Mouse (Mus musculus) layer of hippocampus, postnatal 25 days (tissue): Measurements from ENCODE around the gene Apol9a. TPM values are rescaled to one million over a fixed set of nuclear protein-coding genes. Genes with fewer than 3 reads are reported as not detected.

Source experiments
- DNase-seq, 2 experiments: peaks; one replicate each; pipeline ENCODE4 v3.0.0; 2022; ENCODE audit warnings: mixed read lengths in 2 of 2, low spot score in 1 of 2; ENCODE audit errors: extremely low spot score in 1 of 2
- total RNA-seq, 2 experiments: library from RNA; stranded (reverse); gene quantifications; 2 replicates each; pipeline ENCODE4 v1.2.3; 2021

The Apol9a gene
- total RNA-seq, 2 experiments from 2014 or later, result not detected

DNA sequence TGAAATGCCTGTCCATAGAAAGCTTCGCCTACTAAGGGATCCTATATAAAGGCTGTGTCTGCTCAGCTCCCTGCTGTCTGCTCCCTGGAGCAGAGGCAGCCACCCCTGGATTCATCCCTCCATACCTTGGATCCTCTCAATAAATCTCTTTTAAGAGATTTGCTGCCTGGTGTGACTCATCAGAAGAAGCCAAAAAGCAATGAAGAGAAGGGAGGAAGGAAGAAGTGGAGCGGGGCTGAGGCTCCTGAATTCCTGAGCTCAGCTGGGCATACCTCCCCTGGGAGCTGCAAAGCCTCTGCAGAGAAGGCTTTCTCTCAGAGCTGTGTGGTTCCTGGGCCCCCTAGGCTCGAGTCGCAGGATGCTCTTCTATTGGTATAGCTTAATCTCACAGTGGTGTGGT, 31.0 kb downstream of the Apol9a start:
- DNase-seq, result no peak

GRCm38 (mm10) chr15:77377419-77377818, 33.5 kb downstream of the Apol9a start:
- DNase-seq, result no peak

- no peak for DNase-seq
Observed at GRCm38 (mm10) chr15:77376920-77377319, 34.0 kb downstream of the Apol9a start.

DNA sequence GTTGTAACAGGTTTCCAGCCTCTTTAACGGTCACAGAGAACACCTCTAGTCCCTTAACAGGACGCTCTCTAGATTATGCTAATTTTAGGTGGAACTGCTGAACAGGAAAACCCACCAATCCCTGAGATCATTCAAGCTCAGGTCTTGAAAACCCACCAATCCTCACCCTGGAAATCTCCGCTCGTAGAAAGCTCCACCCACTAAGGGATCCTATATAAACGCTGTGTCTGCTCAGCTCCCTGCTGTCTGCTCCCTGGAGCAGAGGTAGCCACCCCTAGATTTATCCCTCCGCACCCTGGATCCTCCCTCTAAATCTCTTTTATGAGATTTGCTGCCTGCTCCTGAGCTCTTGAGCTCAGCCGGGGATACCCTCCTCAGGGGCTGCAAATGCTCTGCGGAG, 40.3 kb downstream of the Apol9a start:
- no peak for DNase-seq

DNA sequence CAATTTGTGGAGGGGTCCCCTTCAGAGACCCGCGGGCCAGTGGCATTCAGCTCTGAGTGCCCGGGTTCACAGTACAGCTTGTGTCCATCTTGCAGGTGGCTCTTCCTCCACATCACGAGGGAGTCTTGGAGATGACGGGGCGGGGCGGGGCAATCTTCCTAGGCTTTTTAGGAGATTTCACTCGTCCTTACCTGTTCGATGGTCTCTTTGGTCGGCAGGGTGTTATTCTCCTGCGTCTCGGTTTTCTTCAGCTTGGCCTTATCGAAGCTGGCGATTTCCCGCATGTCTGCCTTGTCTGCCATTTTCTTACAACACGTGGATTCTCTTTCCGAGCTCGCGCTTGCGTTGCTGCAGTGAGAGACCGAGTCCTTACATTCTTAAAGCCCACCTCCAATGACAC, 41.0 kb downstream of the Apol9a start:
- no peak for DNase-seq

DNA sequence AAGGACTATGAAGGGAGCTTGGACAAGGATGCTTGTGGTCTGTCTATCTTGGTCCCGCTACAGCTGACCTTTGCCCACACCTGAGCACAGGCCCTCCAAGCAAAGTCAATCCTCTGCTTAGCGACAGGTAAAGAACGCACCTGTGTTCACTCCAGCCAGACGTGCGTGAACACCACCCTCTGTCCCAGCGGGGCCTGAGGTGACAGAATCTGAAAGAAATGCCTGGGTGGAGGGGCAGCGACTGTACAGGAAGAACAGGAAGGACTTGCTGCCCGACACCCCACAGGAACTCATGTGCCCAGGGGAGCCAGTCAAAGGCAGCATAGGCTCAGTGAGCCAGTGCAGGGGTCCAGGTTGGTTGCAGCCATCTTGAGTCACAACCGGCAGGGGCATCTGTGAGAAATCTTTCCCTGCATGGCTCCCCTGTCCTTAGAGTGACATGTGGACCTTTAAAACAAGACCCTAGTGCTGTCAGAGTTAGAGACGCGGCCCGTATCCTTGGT, 42.1 kb downstream of the Apol9a start:
- DNase-seq, result no peak

DNA sequence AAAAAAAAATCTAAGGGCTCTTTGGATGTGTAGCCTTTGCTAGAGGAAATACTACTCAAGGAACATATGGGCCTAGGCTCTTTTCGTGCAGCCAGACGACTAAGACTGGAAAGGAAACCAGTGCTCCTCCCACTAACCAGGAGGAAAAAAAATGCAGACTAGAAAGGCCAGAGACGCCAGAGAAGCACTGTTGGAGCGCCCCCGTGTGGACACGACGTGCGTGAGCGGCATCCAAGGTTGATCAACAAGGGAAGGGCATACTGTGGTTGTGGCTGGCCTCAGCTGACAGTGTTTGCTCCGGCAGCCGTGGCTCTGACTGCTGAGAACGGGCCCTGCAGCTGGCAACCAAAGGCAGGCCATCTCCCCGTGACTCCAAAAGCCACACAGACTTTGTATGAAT, 42.8 kb downstream of the Apol9a start:
- peak; percentile 90 to 99 for DNase-seq

DNA sequence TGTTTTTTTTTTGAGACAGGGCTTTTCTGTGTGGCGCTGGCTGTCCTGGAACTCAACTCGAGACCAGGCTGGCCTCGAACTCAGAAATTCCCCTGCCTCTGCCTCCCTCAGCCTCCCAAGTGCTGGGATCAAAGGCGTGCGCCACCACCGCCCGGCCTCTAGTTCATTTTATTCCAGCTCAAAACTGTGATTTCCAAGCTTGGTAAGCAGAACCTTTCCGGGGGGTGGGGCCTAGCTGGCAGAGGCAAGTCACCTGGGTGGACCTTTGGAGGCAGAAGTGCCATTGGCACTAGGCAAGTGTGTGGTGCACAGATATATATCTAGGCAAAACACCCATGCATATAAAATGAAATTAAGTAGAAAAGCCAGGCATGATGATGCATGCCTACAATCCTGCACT, 43.4 kb downstream of the Apol9a start:
- DNase-seq, result no peak

DNA sequence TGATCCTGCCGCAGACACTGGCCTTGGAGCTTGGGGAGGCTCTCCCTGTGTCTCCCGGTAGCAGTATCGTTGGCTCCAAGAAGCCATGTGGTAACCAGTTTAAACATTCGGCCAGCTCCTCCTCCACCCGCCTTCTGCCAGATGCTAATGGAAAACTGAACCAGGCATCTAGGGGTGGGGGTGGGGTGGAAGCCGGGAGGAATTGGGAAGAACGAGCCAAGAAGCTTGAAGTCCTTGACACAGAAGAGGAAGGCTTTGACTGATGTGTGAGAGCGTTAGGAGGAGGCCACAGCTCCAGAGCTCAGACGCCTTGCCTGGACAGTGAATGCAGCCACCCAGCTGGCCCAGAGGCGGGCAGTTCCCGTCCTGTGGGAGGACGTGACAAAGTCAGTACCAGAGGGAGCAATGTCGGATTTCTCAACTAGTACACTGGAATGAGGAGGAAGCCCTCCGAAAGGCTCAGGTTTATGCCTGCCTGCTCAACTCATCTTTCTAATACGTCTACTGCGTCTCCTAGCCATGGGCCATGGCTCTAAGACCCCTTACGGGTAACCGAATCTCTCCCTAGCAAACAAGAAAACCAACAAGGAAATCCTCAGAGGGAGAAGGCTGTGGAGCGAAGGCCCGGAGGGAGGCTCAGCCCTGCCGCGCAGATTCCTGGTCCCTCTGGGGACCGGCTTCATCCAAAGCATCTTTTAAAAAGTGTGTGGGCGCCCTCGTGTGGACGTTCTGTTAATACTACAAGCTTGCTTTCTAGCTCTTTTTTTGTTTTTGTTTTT, 44.0 kb downstream of the Apol9a start:
- DNase-seq, result peak; percentile 73 to 92

GRCm38 (mm10) chr15:77365700-77366570, 45.0 kb downstream of the Apol9a start:
- DNase-seq, result no peak

- DNase-seq, result no peak
Observed at GRCm38 (mm10) chr15:77364026-77364425, 46.9 kb downstream of the Apol9a start.

- no peak for DNase-seq
Observed at GRCm38 (mm10) chr15:77363578-77363977, 47.4 kb downstream of the Apol9a start.

GRCm38 (mm10) chr15:77362952-77363351, 48.0 kb downstream of the Apol9a start:
- no peak for DNase-seq

DNA sequence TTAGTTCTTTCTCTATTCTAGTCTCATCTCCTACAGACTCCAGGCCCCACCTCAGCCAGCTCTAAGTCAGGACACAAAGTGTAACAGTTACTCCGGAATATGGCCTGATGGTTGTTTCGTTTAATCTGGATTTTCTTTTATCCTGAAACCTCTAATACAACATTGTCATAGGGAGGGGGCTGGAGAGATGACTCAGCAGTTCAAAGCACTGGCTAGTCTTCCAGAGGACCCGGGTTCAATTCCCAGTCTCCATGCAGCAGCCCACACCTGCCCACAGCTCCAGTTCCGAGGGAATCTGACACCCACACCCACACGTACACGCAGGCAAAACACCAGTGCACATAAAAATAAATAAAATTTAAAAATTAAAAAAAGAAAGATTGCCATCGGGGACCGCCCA, 51.0 kb downstream of the Apol9a start:
- DNase-seq, result no peak

GRCm38 (mm10) chr15:77359486-77359885, 51.4 kb downstream of the Apol9a start:
- no peak for DNase-seq

DNA sequence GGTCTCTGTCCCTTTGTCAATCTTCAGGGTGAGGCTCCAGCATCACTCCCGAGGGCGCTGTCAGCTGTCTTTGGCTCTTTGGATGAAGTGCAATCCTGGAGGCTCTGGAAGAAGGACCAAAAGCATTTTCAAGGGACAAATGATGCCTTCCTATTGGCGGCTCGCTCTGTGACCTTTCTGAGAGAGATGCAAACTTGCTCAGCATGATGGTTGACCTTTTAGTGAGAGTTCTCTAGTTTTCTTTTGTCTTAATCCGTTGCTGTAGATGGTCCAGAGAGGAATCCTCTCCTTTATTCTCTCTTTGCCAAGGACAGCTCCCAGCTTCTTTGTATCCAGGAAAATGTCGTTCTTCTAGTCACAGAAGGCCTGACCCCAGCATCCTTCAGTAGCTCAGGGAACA, 51.9 kb downstream of the Apol9a start:
- DNase-seq, result no peak

GRCm38 (mm10) chr15:77358320-77359040, 52.5 kb downstream of the Apol9a start:
- DNase-seq, result peak; percentile 78 to 79

GRCm38 (mm10) chr15:77356248-77356810, 54.6 kb downstream of the Apol9a start:
- no peak for DNase-seq

DNA sequence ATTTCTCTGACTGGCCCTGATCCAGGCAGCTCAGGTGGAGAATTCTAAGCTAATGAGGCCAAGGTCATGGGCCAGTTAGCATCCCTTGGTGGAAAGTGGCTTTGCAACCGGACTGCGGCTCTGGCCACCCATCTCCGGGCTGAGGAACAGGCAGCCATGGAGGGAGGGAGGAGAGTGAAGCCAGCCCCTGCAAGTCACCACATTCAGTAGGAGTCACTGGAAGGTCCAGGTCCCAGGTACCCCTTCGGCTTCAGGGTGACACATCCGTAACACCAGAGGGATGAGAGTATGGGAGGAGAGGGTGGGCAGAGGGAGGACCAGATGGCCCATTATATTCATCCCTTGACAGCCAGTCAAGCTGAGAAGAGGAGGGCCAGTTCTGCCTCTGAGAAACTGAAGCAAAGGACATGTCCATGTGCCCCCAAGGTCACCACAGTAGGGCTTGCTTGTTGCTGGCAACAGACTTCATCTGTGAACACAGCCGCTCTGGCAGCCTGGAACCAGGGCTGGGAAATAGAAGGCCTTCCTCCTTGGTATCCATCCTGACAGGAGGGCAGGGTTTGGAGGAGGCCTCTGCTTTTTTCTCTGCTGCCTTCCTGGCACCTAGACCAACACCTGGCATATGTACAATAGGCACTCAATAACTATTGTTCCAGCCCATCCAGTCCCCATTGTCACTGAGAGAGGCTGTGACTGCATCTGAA, 55.9 kb downstream of the Apol9a start:
- no peak for DNase-seq

DNA sequence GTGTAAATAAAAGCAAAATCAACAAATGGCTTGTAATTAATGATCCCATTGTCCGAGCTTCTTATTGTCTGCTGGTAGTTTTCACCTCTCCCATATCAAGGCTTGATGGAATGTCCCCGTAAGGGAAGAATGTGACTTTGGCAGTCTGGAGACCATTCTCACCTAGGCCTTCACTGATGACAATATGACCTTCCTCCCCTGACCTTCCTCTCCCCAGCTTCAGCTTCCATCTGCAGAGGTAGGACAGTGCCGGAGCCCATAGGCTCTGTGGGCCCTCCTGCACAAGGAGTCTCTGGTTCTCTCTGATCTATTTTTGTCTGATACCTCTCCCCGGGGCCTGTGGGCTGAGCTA, 56.5 kb downstream of the Apol9a start:
- DNase-seq, result no peak
